Comparison of ENCODE assay signal across 37 mouse cellular contexts in genomic region chr2:93509777-93510750, GRCm38 (mm10). TPM values are rescaled to one million over a fixed set of nuclear protein-coding genes. Genes with fewer than 3 reads are reported as not detected.
"Had no signal": no experiment of that assay in that cellular context is flagged by ENCODE, and none has a peak within 500 bp of the region (broad histone marks: within the 10 kb centered on the region; RNA-seq: fewer than 3 reads in every experiment).

No protein-coding gene starts in this region.

- H3K4me2 ChIP-seq: heart, embryonic 11.5 days; heart, embryonic 13.5 days; heart, embryonic 15.5 days; hindbrain, embryonic 13.5 days; hindbrain, embryonic 15.5 days; limb, embryonic 12.5 days; liver, embryonic 11.5 days; liver, embryonic 13.5 days; liver, embryonic 15.5 days had no signal

- H3K27ac ChIP-seq: gastrocnemius, adult 2 months; heart, embryonic 13.5 days; heart, embryonic 15.5 days; hindbrain, embryonic 13.5 days; hindbrain, embryonic 15.5 days; hindbrain, postnatal 0 days; layer of hippocampus, adult 2 months; limb, embryonic 10.5 days; limb, embryonic 12.5 days; liver, embryonic 13.5 days; liver, embryonic 15.5 days had no signal

- DNase-seq: gastrocnemius, adult 2 months; gastrocnemius, postnatal 10 days; gastrocnemius, postnatal 25 days; heart, adult 18-20 months; heart, postnatal 14 days; heart, postnatal 36 days; kidney, adult 18-20 months; kidney, adult 8-10 months; kidney, postnatal 10 days; kidney, postnatal 25 days; kidney, postnatal 4 days; liver; liver, embryonic 13.5 days had no signal

- ATAC-seq: hindbrain, postnatal 0 days had no signal

- H3K4me1 ChIP-seq: heart, embryonic 15.5 days; hindbrain, embryonic 13.5 days; hindbrain, embryonic 15.5 days; liver, embryonic 13.5 days; liver, embryonic 15.5 days had no signal

- H3K4me3 ChIP-seq: gastrocnemius, adult 2 months; heart, embryonic 13.5 days; heart, embryonic 15.5 days; hindbrain, embryonic 13.5 days; hindbrain, embryonic 15.5 days; layer of hippocampus, adult 2 months; limb, embryonic 10.5 days; limb, embryonic 12.5 days; liver, embryonic 13.5 days; liver, embryonic 15.5 days had no signal

- H3K9ac ChIP-seq: heart, embryonic 13.5 days; heart, embryonic 15.5 days; hindbrain, embryonic 13.5 days; hindbrain, embryonic 15.5 days; limb, embryonic 12.5 days; liver, embryonic 13.5 days; liver, embryonic 15.5 days had no signal

- H3K9me3 ChIP-seq: heart, embryonic 13.5 days; heart, embryonic 15.5 days; hindbrain, embryonic 13.5 days; hindbrain, embryonic 15.5 days; limb, embryonic 10.5 days; limb, embryonic 12.5 days; liver, embryonic 13.5 days; liver, embryonic 15.5 days had no signal

- H3K27me3 ChIP-seq: heart, embryonic 15.5 days; hindbrain, embryonic 13.5 days; hindbrain, embryonic 15.5 days; liver, embryonic 13.5 days; liver, embryonic 15.5 days had no signal

- H3K36me3 ChIP-seq: heart, embryonic 13.5 days; heart, embryonic 15.5 days; hindbrain, embryonic 13.5 days; hindbrain, embryonic 15.5 days; limb, embryonic 10.5 days; limb, embryonic 12.5 days; liver, embryonic 13.5 days; liver, embryonic 15.5 days had no signal

RNA-seq across cellular contexts. Expression of gene Gm10803, which starts 50.3 kb away (rescaled TPM):
- total RNA-seq: gastrocnemius, adult 2 months; gastrocnemius, postnatal 10 days; gastrocnemius, postnatal 25 days; gastrocnemius, postnatal 4 days; granulocyte monocyte progenitor cell, adult 5-6 weeks; heart, adult 18-20 months; heart, postnatal 14 days; heart, postnatal 36 days; hematopoietic stem cell, adult 5-6 weeks; hindbrain, postnatal 0 days; layer of hippocampus, adult 2 months; layer of hippocampus, postnatal 10 days; layer of hippocampus, postnatal 25 days; left cerebral cortex, adult 8-10 months; left cerebral cortex, postnatal 10 days; left cerebral cortex, postnatal 36 days had no signal
- polyA plus RNA-seq: heart, embryonic 11.5 days; heart, embryonic 13.5 days; heart, embryonic 15.5 days; heart, postnatal 0 days; hindbrain, embryonic 11.5 days; hindbrain, embryonic 13.5 days; hindbrain, embryonic 15.5 days; hindbrain, postnatal 0 days; intestine, embryonic 14.5 days; kidney, embryonic 14.5 days; kidney, embryonic 16.5 days; limb, embryonic 10.5 days; limb, embryonic 12.5 days; liver, embryonic 11.5 days; liver, embryonic 13.5 days; liver, embryonic 15.5 days had no signal
